Mouse (Mus musculus) retina, embryonic 14.5 days (tissue): ENCODE results near the gene Tprn.

Experiments used
- DNase-seq: peaks from one replicate; pipeline ENCODE4 v3.0.0-alpha.2; 2015; ENCODE audit warnings: low spot score

The Tprn gene

GRCm38 (mm10) chr2:25292856-25293255 lies 30.4 kb downstream of the Tprn start:
- DNase-seq: peak; percentile 86

GRCm38 (mm10) chr2:25293706-25294105 lies 31.3 kb downstream of the Tprn start:
- no peak for DNase-seq

GRCm38 (mm10) chr2:25297093-25297492 lies 34.7 kb downstream of the Tprn start:
- no peak for DNase-seq

- no peak for DNase-seq
Measured at GRCm38 (mm10) chr2:25298046-25298445, 35.6 kb downstream of the Tprn start.

GRCm38 (mm10) chr2:25303452-25303851 lies 41.0 kb downstream of the Tprn start:
- DNase-seq: no peak

- DNase-seq: peak; percentile 11
Measured at GRCm38 (mm10) chr2:25303931-25304656, 41.7 kb downstream of the Tprn start.

GRCm38 (mm10) chr2:25304657-25305541 lies 42.5 kb downstream of the Tprn start:
- DNase-seq: peak; percentile 64

GRCm38 (mm10) chr2:25305587-25306359 lies 43.4 kb downstream of the Tprn start:
- DNase-seq: no peak

GRCm38 (mm10) chr2:25310180-25310579 lies 47.8 kb downstream of the Tprn start:
- no peak for DNase-seq

- no peak for DNase-seq
Measured at GRCm38 (mm10) chr2:25310969-25311368, 48.6 kb downstream of the Tprn start.

GRCm38 (mm10) chr2:25311491-25311891 lies 49.1 kb downstream of the Tprn start:
- DNase-seq: no peak

GRCm38 (mm10) chr2:25318119-25318966 lies 55.9 kb downstream of the Tprn start:
- DNase-seq: no peak

- DNase-seq: peak; percentile 77
Measured at GRCm38 (mm10) chr2:25318971-25319773, 56.8 kb downstream of the Tprn start, which contains the start of gene Grin1. Gene Grin1 (minus strand): TSS chr2:25319187.
